Mouse (Mus musculus): ENCODE results near the gene Sh2d5. TPM values are rescaled to one million over a fixed set of nuclear protein-coding genes. Genes with fewer than 3 reads are reported as not detected.

Gene Sh2d5
- polyA plus RNA-seq (2015; fragmentation: Illumina TruSeq; extraction: RNeasy Lipid Tissue Mini Kit (QIAGEN cat#74804); ENCODE audit: low read depth, low replicate concordance): 73.9 TPM

GRCm38 (mm10) chr4:138250088-138250960 lies at the start of gene Sh2d5, which contains the start of gene Kif17:
Gene Sh2d5, plus strand, starts transcription at chr4:138250403.
Gene Kif17, plus strand, starts transcription at chr4:138250435.

GRCm38 (mm10) chr4:138216200-138216890 lies 33.9 kb upstream of the Sh2d5 start, which contains the start of gene Hp1bp3:
Gene Hp1bp3, plus strand, starts transcription at chr4:138216296.

DNA sequence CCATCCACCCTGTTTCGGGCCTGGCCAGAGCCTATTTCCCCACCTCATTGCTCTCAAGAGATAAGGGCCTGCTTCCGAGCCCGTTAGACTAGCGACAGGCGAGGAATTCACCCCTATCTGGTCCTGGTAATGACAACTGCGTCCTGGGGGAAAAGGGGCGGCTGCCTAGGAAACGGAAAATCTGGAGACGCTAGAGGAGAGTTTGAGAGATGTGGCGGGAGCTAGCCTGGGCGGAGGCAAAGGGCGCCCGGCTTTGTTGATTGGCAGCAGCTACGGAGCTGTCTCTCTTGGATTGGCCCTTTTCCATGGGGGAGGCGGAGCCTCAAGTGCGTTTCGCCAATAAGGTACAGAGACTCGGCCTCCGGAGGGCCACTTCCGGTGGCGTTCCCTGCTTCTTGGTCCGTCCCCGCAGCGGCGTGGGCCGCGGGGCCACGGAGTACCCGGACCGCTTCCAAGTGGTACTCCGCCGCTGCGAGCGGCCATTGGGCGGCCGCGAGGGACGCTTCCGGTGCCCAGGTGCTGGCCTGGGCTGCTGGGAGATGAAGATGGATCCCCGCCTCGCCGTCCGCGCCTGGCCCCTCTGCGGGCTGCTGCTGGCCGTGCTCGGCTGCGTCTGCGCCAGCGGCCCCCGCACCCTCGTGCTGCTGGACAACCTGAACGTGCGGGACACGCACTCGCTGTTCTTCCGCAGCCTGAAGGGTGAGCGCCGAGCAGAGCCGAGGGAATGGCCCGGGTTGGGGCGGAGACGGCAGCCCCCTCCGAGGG lies 54.3 kb downstream of the Sh2d5 start, which contains the start of gene Ddost:
Ddost (plus strand) TSS at position 391 of the 765 bp plus-strand sequence.

Other genes with a start within 250 kb of the Sh2d5 start
- gene Hp1bp3, start 34.1 kb upstream of the Sh2d5 start, polyA plus RNA-seq (2015; fragmentation: Illumina TruSeq; extraction: RNeasy Lipid Tissue Mini Kit (QIAGEN cat#74804); ENCODE audit: low read depth, low replicate concordance): 209 TPM
- gene Kif17, start within 50 bp of the Sh2d5 start, polyA plus RNA-seq (2015; fragmentation: Illumina TruSeq; extraction: RNeasy Lipid Tissue Mini Kit (QIAGEN cat#74804); ENCODE audit: low read depth, low replicate concordance): 21.6 TPM
- 112 TPM for gene Ddost, start 54.3 kb downstream of the Sh2d5 start, polyA plus RNA-seq (2015; fragmentation: Illumina TruSeq; extraction: RNeasy Lipid Tissue Mini Kit (QIAGEN cat#74804); ENCODE audit: low read depth, low replicate concordance)
- 413 TPM for gene Pink1, start 75.9 kb downstream of the Sh2d5 start, polyA plus RNA-seq (2015; fragmentation: Illumina TruSeq; extraction: RNeasy Lipid Tissue Mini Kit (QIAGEN cat#74804); ENCODE audit: low read depth, low replicate concordance)
- gene Cda, start 117.6 kb downstream of the Sh2d5 start, polyA plus RNA-seq (2015; fragmentation: Illumina TruSeq; extraction: RNeasy Lipid Tissue Mini Kit (QIAGEN cat#74804); ENCODE audit: low read depth, low replicate concordance): 4.9 TPM
- gene Fam43b, start 146.1 kb downstream of the Sh2d5 start, polyA plus RNA-seq (2015; fragmentation: Illumina TruSeq; extraction: RNeasy Lipid Tissue Mini Kit (QIAGEN cat#74804); ENCODE audit: low read depth, low replicate concordance): 18.7 TPM
- 30.1 TPM for gene Mul1, start 184.3 kb downstream of the Sh2d5 start, polyA plus RNA-seq (2015; fragmentation: Illumina TruSeq; extraction: RNeasy Lipid Tissue Mini Kit (QIAGEN cat#74804); ENCODE audit: low read depth, low replicate concordance)
- 1,117 TPM for gene Camk2n1, start 203.9 kb downstream of the Sh2d5 start, polyA plus RNA-seq (2015; fragmentation: Illumina TruSeq; extraction: RNeasy Lipid Tissue Mini Kit (QIAGEN cat#74804); ENCODE audit: low read depth, low replicate concordance)

All from brain, adult 10 weeks (tissue).